Mouse (Mus musculus) intestine, embryonic 14.5 days (tissue): ENCODE measurements around the gene Icos. TPM values are rescaled to one million over a fixed set of nuclear protein-coding genes. Genes with fewer than 3 reads are reported as not detected.

Source experiments
- ATAC-seq: fragments of 200-750 bp; cut with Nextera tagmentation; replicated peaks from 2 replicates; pipeline ENCODE4 v1.8.0; 2017; ENCODE audit warnings: low read depth, moderate number of reproducible peaks, moderate TSS enrichment, moderate library complexity; ENCODE audit not compliant: low FRiP score, low TSS enrichment
- DNase-seq: peaks from one replicate; pipeline ENCODE4 v3.0.0-alpha.2; 2018; ENCODE audit warnings: low spot score
- H3K27ac ChIP-seq: fragments of 300-500 bp; sonication (generic); 2 replicates; pipeline ENCODE4 v1.5.1; 2014; ENCODE audit warnings: low read depth, mild to moderate bottlenecking, control low read depth
- H3K27me3 ChIP-seq: fragments of 300-500 bp; sonication (generic); replicated peaks from 2 replicates; pipeline ENCODE4 v1.6.1; 2014; ENCODE audit warnings: low read length, control low read depth; ENCODE audit not compliant: control insufficient read depth, insufficient read depth
- H3K36me3 ChIP-seq: fragments of 300-500 bp; sonication (generic); 2 replicates; pipeline ENCODE4 v1.6.1; 2014; ENCODE audit warnings: low read length, control low read depth; ENCODE audit not compliant: control insufficient read depth, insufficient read depth
- H3K4me1 ChIP-seq: fragments of 300-500 bp; sonication (generic); replicated peaks from 2 replicates; pipeline ENCODE4 v1.6.1; 2014; ENCODE audit warnings: low read length, control low read depth, mixed read lengths; ENCODE audit not compliant: control insufficient read depth, insufficient read depth
- H3K4me2 ChIP-seq: fragments of 300-500 bp; sonication (generic); 2 replicates; pipeline ENCODE4 v1.6.1; 2014; ENCODE audit warnings: low read length
- H3K4me3 ChIP-seq: fragments of 300-500 bp; sonication (generic); 2 replicates; pipeline ENCODE4 v1.5.1; 2014; ENCODE audit warnings: low read depth, low read length, control low read depth, mixed read lengths
- H3K9ac ChIP-seq: fragments of 300-500 bp; sonication (generic); 2 replicates; pipeline ENCODE4 v1.6.1; 2014; ENCODE audit warnings: mild to moderate bottlenecking, low read length
- H3K9me3 ChIP-seq: fragments of 300-500 bp; sonication (generic); 2 replicates; pipeline ENCODE4 v1.6.1; 2016; ENCODE audit warnings: low read length, control low read depth; ENCODE audit not compliant: control insufficient read depth
- WGBS: fragments of 180-500 bp; shearing (Covaris S2); extraction: QIAGEN DNeasy Blood & Tissue Kit; methylation state at CpG from one replicate; pipeline ENCODE4 v1.1.7; 2014; 5-methylcytosine and 5-hydroxymethylcytosine counted together
- polyA plus RNA-seq: library from polyadenylated mRNA; unstranded; fragments of >200 nt; fragmentation: Nextera tagmentation; extraction: Ambion mirVana; gene quantifications from 2 replicates; pipeline ENCODE4 v1.2.1, GENCODE M21; 2014

Icos gene
- polyA plus RNA-seq, 1 experiment from 2014 or later = 0.32 TPM

DNA sequence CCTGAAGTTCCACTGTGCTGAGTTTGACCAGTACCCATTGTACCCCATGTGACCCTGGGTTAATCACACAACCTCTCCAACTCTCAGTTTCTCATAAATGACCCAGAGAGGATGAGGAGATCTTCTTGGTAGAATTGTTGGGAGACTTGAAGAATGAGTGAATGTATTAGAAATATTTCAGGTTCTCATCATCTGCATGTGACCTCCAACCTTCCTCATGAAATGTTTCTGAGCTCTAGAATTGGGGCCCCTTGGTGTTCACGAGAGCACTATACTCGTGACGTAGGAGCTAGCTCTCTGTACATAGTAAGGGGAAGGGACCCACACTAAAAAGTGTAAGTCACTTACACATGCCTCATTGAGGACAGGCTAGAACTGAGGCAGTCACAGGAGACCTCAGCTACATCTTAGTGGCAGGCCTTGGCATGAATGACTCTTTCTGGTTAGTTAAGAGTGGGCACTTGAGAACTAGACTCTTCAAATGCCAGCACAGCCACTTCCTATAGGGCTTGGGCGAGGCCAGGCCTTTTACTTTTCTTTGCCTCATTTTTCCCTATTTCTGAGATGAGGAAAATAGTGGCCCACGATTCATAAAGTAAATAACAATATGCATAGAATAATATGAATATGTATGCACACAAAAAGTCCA, 2.0 kb upstream of the Icos start:
- Histone ChIP-seq H3K36me3 (no peaks in the 10 kb centered on the region), H3K4me1 (no peaks in the 10 kb centered on the region), H3K27ac (no peak overlapping the region), H3K4me2 (no peak overlapping the region), H3K27me3 (no peaks in the 10 kb centered on the region), H3K4me3 (no peak overlapping the region), H3K9me3 (no peaks in the 10 kb centered on the region), H3K9ac (no peak overlapping the region)
- ATAC-seq (no peak), DNase-seq (no peak)
- 89% methylated on average over 5 of the region's 5 CpGs for WGBS

DNA sequence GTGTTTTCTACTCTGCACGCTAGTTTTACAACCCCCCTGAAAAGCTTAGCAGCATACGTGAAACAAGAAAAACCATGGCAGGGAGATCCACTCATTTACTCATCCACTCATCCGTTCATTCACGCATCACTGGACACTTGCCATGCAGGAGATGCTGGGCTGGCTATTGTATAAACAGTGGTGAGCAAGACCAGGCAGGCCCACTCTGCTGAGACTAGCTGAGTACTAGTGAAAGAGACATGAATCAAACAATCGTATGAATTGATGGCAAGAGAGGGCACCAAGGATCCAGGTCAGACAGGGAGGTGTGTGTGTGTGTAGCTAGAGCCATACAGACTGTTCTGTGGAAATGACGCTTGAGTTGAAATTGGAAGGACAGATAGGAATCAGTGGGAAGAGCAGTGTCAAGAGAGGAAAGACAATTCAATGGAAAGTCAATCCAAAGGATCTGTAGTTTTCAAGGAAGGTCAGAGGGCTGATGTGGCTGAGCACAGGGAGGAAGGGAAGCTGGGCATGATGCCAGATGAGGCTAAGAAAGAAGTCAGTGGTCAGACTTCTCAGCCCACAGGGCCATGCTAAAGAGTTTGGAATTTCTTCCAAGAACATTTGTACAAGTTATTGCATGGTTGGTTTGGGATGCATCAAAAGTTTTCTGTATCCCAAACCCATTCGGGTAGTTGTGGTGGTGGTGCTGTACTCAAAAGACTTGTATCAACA, 1.6 kb downstream of the Icos start:
- no peak for ATAC-seq

DNA sequence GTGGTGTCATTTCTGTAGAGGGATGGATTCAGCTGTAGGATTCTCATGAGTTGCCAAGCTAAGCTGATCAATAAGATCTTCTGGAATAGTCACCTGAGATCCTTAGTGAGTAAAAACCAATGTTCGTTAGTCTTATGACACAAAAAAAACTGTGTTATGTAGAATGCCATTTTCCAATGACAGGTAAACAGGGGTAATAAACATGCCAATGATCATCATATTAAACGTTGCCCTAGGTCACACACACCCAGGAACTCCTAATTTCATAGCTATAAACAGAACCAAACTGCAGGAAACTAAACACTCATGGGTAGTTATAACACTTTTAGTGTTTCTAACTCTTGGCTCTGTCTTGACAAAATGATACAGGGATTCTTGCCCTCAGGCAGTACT, 2.1 kb downstream of the Icos start:
- Histone ChIP-seq H3K27me3 (no peaks in the 10 kb centered on the region), H3K9me3 (no peaks in the 10 kb centered on the region), H3K27ac (no peak overlapping the region), H3K4me1 (no peaks in the 10 kb centered on the region), H3K36me3 (no peaks in the 10 kb centered on the region), H3K4me3 (no peak overlapping the region), H3K4me2 (no peak overlapping the region), H3K9ac (no peak overlapping the region)
- 74% methylated on average over 2 of the region's 2 CpGs for WGBS
- no peak for DNase-seq
- ATAC-seq = no peak

More for the DNA sequence above, 1.6 kb downstream of the Icos start:
- Histone ChIP-seq H3K36me3 (no peaks in the 10 kb centered on the region), H3K27me3 (no peaks in the 10 kb centered on the region), H3K27ac (no peak overlapping the region), H3K9me3 (no peaks in the 10 kb centered on the region), H3K4me2 (no peak overlapping the region), H3K4me1 (no peaks in the 10 kb centered on the region), H3K9ac (no peak overlapping the region), H3K4me3 (no peak overlapping the region)
- DNase-seq = no peak
- 61% methylated on average over 7 of the region's 7 CpGs for WGBS

DNA sequence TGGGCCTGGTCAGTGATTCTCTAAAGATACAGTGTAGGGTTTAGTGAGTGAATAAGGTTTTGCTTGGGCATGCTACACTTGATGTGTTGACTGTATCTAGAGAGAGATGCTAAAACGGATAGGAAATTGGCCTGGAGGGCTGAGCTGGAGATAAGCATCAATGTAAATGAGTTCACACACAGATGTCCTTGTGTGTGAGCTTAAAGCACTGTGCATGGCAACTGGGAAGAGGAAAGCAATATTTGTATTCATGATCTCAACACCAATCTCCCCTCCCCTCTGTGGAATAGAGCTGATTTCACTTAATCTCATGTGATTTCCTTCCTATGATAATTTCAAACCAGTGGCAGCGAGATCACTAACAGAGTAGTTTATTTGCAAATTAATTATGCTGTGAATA, 7.3 kb downstream of the Icos start:
- H3K4me1 ChIP-seq = no peaks in the 10 kb centered on the region
- H3K27ac ChIP-seq = no peak overlapping the region
- no peaks in the 10 kb centered on the region for H3K27me3 ChIP-seq
- H3K9ac ChIP-seq = no peak overlapping the region
- H3K36me3 ChIP-seq = no peaks in the 10 kb centered on the region
- no peak overlapping the region for H3K4me3 ChIP-seq
- H3K4me2 ChIP-seq = no peak overlapping the region
- 66% methylated on average over 2 of the region's 2 CpGs for WGBS
- no peak for ATAC-seq
- DNase-seq = no peak
- H3K9me3 ChIP-seq = no peaks in the 10 kb centered on the region

DNA sequence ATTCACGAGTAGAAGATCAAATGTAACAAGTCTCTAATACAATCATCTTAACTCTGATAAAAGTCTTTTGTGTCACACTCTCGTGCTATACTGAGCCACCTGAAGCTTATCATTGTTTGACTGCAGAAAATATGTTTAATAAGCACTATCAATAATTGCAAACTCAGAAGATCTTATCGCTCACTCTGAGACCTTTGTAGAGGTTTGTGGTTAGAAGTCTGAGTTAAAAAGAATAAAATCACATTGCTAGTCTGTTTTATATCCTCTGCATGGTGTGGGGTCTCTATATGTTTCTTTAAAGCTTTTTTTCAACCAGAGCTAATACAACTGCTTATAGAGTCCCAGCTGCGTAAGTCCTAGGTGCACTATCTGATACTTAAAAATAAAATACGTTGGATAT, 8.4 kb downstream of the Icos start:
- no peaks in the 10 kb centered on the region for H3K27me3 ChIP-seq
- H3K4me3 ChIP-seq = no peak overlapping the region
- ATAC-seq = no peak
- H3K9ac ChIP-seq = no peak overlapping the region
- H3K27ac ChIP-seq = no peak overlapping the region
- H3K4me2 ChIP-seq = no peak overlapping the region
- no peak for DNase-seq
- H3K4me1 ChIP-seq = no peaks in the 10 kb centered on the region
- no peaks in the 10 kb centered on the region for H3K36me3 ChIP-seq
- H3K9me3 ChIP-seq = no peaks in the 10 kb centered on the region
- WGBS = 73% methylated on average over 5 of the region's 5 CpGs

DNA sequence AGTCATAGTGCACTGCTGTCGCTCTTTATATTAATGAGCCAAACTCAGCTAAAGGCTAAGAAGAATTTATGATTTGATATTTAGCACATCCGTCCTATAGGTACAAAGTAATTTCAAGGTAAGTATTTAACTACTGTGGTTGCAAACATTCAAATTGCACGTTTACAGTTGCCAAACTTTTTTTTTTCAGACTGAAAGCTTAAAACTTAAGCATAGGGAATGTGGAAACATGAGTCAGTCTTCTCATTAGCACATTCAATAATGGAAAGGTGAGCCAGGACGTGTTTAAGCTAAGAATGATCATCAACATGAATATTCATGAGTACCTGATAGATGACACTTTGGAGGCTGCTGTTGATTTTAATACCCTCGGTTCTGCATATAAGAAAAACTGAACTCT, 11.4 kb downstream of the Icos start:
- Histone ChIP-seq H3K4me3 (no peak overlapping the region), H3K4me2 (no peak overlapping the region), H3K27ac (no peak overlapping the region), H3K9ac (no peak overlapping the region), H3K36me3 (no peaks in the 10 kb centered on the region), H3K4me1 (0 out of 2 replicates have a peak, but pooled peaks cover 3% of the 10 kb centered on the region), H3K27me3 (no peaks in the 10 kb centered on the region), H3K9me3 (no peaks in the 10 kb centered on the region)
- ATAC-seq = no peak
- 86% methylated on average over 5 of the region's 5 CpGs for WGBS
- DNase-seq = no peak

DNA sequence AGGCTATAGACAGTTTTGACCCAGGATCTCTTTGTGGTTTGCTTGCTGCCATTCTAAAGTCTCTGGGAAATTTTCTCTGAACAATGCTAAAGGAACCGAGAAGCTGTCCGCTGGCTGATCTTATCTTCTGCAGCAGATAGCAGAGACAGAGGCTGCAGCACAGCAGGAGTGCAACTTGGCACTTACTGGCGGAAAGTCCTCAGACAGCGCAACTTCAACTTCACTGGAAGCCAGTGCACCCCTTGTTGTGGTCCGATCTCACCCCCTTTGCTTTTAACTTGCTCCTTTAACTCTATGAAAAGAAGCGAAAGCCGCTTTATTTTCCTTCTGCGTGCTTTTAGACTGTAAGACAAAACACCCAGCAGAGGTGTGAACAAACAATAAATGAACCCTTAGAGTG, 12.6 kb downstream of the Icos start:
- WGBS = 63% methylated on average over 8 of the region's 8 CpGs

DNA sequence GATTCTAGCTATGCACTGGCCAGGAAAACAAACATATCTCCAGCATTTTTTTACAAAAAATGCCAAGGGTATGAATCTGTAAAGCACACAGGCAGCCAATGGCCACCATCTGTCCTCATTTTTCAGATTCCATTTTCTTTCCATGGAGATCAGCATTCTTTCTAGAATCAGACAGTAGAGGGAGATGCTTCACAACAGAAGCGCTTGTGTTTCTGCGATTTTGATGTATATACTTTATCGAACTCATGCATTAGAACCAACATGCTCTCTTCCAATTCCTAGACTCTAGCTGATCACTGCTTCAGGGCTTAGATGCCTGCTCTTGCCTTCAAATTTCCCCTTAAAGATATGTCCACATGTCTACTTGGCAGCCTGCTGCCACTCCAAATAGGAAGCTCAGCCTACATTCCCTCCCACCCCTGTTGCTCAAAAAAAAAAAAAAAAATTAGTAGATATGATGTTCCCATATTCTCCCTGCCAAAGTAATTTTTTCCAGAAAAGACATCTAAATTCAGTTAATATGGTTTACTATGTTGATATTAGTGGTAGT, 20.4 kb downstream of the Icos start:
- Histone ChIP-seq H3K4me2 (no peak overlapping the region), H3K9ac (no peak overlapping the region), H3K27me3 (no peaks in the 10 kb centered on the region), H3K36me3 (no peaks in the 10 kb centered on the region), H3K27ac (no peak overlapping the region), H3K9me3 (no peaks in the 10 kb centered on the region), H3K4me3 (no peak overlapping the region), H3K4me1 (0 out of 2 replicates have a peak, but pooled peaks cover 4% of the 10 kb centered on the region)
- ATAC-seq = no peak
- DNase-seq = no peak
- WGBS = 78% methylated on average over 3 of the region's 3 CpGs

More for the DNA sequence above, 12.6 kb downstream of the Icos start:
- H3K4me3 ChIP-seq = no peak overlapping the region
- no peak for ATAC-seq
- H3K27ac ChIP-seq = no peak overlapping the region
- H3K9ac ChIP-seq = no peak overlapping the region
- H3K27me3 ChIP-seq = no peaks in the 10 kb centered on the region
- no peaks in the 10 kb centered on the region for H3K36me3 ChIP-seq
- no peak overlapping the region for H3K4me2 ChIP-seq
- DNase-seq = no peak
- H3K4me1 ChIP-seq = 0 out of 2 replicates have a peak, but pooled peaks cover 3% of the 10 kb centered on the region
- H3K9me3 ChIP-seq = no peaks in the 10 kb centered on the region
